Mouse (Mus musculus) monocyte, adult 59 days (primary cell): ENCODE data around the gene Snapc1. TPM values are rescaled to one million over a fixed set of nuclear protein-coding genes. Genes with fewer than 3 reads are reported as not detected.

Source experiments
- total RNA-seq, 2 experiments: library from RNA; stranded (reverse); gene quantifications; one replicate each; pipeline ENCODE4 v1.2.4; 2023

Snapc1 gene
- 10 to 100 TPM; 20.3 to 28.1 TPM for total RNA-seq

DNA sequence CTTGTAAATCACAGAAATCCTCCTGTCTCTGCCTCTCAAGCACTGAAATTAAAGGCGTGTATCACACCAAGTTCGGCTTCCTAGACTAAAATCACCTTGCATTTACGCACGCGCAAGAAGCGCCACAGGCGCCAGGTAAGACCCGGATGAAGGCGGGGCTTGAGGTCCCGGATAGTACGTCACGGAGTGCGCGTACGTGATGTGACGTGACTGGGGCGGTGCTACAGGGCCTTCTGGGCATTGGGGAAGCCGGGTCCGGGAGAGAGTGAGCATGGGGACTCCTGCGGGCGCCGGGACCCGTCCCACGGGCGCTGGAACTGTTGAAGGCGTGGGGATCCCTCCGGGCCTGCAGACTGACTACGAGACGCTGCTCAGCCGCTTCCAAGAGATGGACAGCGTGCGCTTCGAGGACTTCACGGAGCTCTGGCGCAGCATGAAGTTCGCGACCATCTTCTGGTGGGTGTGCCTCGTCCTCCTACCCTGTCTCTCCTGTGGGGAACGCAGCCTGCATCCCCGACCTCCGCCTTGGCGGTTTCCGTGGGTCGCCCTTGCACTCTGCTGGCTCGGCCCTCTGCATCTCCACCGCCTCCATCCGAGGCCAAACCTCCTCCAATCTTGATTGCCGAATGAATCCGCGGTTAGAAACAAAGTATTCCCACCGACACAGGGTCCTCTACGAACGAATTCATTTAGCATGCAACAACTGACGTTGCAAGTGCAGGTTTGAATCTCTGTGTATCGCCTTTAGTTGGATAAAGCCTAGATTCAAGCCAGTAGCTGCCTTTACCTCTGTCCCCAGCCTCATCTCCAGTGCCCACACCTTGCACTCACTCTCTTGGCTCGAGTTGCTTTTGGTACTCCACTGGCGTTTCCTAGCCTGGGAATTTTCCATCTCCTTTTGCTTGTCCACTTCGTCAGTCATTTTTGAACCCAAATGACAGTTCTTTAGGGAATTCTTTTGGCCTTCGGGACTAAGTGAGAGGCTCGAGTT lies at the start of gene Snapc1:
TSS of gene Snapc1 (plus strand) at position 191 of the 991 bp plus-strand sequence.

DNA sequence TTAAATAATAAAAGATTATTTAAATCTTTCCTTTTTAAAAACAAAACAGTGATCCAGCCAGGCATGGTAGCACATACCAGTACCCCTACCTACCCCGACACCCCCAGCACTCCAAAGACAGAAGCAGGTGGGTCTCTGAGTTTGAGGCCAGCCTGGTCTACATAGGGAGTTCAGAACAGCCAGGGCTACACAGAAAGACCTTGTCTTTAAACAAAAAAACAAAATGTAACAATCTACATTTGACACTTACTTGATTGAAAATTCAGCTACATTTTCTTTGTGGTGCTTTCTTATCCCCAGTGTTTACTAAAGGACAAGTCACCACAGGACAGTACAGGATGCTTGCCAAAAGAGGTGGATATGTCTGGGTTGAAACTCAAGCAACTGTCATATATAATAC lies 26.9 kb upstream of the Snapc1 start, which contains the start of gene Gm49321:
TSS of gene Gm49321 (plus strand) at position 301 of the 400 bp plus-strand sequence.

DNA sequence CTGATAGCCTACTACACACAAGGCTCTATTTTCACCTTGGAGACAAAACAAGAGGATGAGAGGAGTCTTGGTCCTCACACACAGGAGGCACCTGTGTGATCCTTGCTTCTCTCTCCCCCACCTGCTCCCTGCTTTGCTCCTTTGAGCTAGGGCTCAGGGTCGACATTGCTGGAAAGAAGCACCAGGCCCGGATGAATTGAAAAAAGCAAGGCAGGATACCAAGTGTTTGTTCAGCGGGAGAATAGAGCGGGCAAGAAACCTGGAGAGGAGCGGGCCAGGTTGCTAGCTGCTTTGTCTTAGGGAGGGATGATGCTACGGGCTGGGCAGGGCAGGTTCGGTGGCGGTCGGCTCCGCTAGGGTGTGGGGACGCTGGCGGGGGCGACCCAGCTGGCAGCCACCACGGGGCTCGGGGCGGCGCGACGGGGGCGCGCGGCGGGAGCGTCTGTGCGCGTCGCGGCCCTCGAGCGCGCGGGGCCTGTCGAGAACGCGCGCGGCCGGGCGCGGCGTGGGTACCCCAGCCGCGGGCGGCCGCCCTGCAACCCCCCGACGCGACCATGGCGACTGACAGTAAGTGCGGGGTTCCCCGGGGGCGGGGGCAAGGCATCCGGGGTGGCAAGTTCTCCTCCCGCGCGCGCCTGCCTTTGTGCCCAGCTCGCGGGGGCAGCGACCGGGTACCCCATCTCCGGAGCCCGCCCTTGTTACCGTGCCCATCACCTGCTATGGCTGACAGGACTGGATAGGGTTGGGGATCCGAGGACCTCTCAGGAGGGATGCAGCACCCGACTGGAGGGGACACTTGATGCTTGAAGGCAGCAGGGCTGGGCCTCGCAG lies 33.2 kb downstream of the Snapc1 start, which contains the start of gene Syt16:
TSS of gene Syt16 (plus strand) at position 365 of the 831 bp plus-strand sequence.

Other genes with a start within 250 kb of the Snapc1 start
- 100 to 1,000 TPM in 1 of 2 experiments, 10 to 100 TPM in 1; 95.2 to 115 TPM for gene Hif1a, start 63.1 kb upstream of the Snapc1 start, total RNA-seq
- 10 to 100 TPM in 1 of 2 experiments, 1 to 10 TPM in 1; 6.0 to 12.1 TPM for gene Gm49321, start 26.8 kb upstream of the Snapc1 start, total RNA-seq
- gene Syt16, start 33.2 kb downstream of the Snapc1 start, total RNA-seq = not detected